Mouse (Mus musculus) T-helper 17 cell (primary cell): ENCODE measurements at regions not wholly inside any gene's neighbourhood (a gene's known extent, or its start where the extent isn't known, plus 50 kb on each side); places are given as distances from the start of the nearest gene placed in this dataset.

ENCODE experiments used
- in situ Hi-C, 2 experiments: fragments of 300-600 bp; cut with MboI, MseI; formaldehyde crosslinking; loops; 1 replicate in 1 of 2; 2 replicates in 1 of 2; pipeline ENCODE4 v1.15.1; 2025; ENCODE audit warnings: high pct_unique_total_duplicates in 2 of 2

DNA sequence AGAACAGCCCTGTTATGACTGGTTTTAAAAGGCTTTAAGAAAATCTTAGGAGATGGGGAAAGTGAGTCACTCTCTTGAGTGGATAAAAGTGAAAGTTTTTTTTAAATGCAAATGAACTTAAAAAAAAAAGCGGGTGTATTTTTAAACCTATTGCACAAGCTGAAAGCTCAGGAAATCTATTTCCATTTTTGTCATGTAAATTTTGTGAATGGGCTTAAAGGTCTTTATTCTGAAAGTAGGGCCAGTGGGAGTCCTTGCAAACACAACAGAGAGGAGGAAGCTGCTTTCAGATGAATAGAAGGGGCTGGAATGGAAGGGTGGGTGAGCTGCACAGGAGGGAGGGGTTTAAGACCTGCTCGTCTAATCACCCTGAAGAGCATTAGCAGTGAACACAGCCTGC is 62.9 kb downstream of the Fam84a start:
- in situ Hi-C loops = no loop called here

DNA sequence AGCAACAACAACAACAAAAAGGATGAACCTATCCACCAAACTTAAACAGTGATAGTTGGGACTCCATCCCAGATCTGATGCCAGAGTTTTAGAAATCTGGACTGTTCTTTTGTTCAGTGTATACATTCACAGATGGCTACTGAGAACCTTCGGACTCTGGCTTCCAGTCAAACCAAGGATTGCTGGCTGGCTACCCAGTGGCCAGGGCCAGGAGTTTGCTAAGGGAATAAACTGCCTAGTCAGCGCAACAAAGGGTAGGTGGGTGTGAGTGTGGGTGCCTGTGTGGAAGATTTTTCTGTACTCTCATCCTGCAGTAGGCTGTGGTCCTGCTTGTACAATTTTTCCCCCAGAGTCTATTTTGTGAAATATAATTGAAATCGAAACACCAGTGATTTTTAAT is 69.1 kb downstream of the Fam84a start:
- in situ Hi-C loops = no loop called here

DNA sequence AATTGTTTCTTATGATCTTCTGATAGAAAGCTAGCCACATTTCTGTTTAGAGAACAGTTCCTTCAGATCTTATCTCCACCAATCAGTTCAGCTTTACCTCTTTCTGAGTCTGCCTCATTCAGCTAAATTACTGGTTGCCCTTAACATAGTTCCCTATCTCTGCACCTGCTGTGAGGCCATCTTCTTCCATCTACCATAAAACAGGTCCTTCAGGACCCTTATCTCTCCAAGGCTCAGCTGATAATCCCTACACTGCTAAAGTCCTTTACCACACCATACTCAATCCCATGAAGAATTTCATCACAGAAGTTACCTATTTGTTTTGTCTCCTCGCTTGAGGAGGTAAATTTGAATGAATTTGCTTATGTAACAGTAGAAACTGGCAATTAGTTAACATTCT is 72.0 kb downstream of the Fam84a start:
- in situ Hi-C loops = no loop called here

DNA sequence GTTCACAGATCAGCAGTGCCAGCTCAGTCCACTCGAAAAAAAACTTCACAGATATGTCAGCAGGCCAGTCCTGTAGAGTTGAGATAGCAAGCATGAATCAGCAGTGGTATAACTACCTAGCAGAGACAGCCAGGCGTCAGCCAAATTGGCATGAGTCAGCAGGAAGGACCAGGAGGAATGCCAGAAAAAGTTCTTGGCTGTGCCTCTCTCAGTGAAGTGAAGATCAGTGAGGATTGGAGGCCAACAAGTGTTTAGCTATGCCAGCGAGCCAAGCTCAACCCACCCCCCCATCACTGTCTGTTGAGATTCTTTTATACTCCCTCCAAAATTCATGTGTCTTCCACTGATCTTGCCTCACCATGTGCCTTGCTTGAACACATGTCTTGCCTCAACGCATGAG is 82.8 kb downstream of the Fam84a start:
- in situ Hi-C loops = no loop called here

DNA sequence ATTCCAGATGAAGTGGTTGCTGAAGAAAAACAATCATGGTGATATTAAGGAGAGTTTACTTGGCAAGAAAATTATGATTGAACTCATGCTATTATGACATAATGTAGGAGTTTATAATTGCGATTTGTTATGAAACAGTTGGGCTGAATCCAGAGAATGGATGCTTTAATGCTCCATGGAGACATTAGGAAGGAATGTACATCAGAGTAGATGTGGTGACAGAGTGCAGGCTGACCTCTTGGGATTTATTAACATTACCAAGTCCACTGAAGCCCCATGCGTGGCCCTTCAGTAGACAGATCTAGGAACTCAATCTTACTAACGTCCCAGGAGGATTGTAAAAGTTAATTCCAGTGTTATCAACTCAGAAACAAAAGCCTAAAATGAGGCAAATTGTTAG is 86.5 kb downstream of the Fam84a start:
- in situ Hi-C loops = no loop called here

DNA sequence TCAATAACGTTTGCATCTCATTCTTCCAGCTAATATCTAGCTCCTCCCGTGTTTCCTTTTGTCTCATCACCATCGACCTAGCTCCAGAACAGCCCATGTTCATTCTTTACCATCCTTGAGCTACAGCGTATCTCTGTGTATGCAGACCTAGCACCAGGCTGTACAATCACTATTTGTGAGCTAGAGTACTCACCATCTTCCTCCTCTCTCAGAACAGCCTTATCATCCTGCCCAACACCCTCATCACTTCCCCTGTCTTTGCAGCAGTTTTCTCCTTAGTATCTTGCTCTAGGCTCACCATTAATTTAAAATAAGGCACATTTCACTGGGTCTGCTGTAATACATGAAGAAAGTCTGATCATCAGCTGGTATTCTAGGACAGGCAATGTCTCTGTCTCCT is 88.6 kb downstream of the Fam84a start:
- in situ Hi-C loops = no loop called here

DNA sequence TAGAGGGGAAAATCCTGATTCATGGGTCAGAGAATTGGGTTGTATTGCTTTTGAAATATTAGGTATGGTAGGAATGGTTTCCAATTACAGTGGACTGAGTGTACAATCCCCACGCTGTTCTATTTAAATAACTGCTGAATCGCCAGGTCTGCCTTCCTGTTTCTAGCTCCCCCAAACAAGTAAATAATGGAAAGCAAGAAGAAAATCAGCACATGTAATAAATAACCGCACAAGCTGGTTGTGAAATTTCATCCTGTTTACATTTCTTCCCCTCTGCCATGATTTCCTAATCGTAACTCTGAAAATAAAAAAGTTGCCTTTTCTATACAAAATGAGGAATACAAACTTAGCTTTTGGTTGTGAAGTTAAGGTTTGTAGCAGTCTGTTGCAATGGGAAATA is 95.7 kb downstream of the Fam84a start:
- in situ Hi-C loops = no loop called here

DNA sequence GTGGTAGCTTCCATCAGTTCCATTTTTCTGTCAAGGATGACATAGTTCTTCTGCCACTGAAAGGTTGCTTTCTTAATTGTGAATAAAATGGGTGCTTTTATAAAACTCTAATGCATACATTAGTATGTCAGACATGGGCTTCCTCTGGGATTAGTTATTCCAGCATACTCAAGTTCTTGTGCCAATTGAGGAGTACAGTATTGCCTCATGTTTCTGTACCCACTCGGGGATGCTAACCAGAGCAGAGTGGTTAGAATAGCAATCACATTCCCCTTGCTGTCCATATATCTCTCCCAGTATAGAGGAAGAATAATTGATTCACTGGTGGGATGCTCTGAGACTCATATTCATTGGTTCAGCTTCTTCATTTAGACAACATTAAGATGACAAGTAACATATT is 119.5 kb downstream of the Fam84a start:
- in situ Hi-C loops = no loop called here

DNA sequence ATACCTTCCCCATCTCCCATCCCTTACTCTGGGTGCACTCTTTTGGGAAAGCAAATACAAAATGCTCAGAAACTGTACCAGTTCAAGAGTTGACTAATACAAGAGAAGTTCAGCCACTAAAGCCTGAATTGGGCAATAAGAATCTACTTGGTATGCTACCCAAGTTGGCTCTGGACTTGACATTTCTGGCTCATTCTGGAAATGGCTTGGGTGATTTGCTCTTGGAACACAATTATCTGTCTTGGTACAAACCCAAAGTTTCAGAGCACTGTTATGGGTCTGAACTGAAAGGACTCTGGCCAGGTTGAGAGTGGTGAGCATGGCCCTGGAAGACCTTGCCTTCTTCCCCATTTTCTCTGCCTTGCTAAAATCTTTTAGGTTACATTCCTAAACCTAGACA is 136.6 kb downstream of the Fam84a start:
- in situ Hi-C loops = no loop called here

DNA sequence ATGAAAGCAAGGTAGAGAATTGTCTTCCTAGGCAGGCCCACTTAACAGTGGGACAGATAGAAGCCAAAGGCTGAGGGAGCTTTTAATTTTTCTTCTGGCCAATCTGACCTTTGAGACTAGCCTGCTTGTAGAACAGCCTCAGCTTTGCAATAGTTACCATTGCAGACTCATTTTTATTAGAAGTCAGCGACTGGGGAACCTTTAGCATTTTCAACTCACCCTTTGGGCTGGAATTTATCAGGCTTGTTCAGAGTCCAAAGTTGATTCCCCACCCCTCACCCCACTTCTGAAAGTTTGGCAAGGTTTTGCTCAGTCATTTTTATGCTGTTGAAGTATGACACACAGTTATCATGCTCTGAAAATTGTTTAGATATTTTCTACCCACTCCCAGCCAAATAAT is 145.9 kb downstream of the Fam84a start:
- in situ Hi-C loops = no loop called here

DNA sequence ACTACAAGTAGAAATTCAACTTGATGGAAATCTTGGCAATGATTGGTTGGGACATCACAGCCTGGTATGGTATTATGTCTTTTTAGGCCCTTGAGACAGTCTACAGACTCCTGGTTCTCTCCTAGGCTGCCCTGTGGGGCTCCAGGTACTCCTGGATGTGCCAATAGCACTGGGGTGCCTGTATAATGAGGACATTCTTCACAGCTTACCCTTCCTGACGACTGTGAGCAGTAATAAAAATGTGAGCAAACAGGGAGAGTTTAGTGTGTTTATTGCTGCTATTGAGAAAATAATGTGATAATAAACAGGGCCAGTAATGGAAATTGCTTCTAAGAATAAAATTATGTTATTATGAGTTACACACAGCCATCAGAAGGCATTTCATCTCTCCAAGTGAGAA is 150.2 kb downstream of the Fam84a start:
- in situ Hi-C loops = no loop called here

DNA sequence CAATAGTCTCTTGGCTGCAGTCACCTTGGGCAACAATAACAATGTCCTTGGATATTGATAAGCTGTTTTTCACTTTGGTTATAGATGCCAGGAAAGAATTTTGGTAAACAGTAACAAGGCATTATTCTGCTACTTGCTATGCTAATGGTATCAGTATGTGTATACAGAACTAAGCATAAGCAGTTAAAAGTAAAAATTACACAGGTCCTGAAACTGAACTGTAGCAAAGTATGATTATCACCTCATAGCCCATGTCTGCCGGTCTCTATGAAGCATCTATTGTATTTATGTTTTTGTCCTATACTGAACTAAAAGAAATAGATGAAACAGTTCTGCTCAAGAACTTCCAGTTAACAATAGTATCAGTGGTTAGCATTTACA is 167.5 kb downstream of the Fam84a start:
- in situ Hi-C loops = loop anchor here (10.0 to 25.0 kb wide), 2 partner anchors 660 to 778 kb away; no protein-coding TSS in a partner anchor

DNA sequence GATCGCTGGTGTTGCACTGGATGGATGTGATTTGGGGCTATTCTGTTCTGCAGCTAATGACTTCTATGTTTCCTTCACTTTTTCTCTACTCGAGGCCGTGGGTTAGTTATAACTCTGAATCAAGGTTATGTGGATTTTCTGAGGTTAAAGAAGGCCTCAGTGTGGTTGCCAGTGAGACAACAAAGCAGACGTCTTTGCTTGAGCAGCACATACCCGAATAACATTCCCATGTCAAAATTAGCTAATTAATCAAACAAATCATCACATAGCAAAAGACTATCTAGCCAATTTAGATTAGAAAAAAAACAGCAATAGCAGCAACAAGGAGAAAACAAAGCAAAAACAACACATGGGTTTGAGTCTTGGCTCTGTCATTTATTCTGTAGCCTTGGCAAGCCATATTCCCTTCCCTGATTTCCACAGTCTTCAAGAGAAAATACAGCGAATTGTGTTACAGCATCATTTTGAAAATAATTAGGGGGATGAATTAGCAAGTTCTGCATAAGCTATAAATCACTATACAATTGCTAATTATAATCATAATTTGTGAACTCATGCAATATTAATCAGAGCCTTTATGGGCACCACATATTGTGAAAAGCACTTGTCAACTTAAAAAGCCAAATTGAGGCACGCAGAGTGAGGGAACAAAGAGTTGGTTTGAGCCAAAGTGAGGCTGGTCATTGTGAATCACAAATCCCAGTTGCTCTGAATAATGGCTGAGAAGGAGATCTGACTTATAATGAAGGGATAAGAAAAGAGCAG is 168.0 kb downstream of the Fam84a start:
- in situ Hi-C loops = loop anchor here (10.0 to 25.0 kb wide), 2 partner anchors 659 to 778 kb away; no protein-coding TSS in a partner anchor

DNA sequence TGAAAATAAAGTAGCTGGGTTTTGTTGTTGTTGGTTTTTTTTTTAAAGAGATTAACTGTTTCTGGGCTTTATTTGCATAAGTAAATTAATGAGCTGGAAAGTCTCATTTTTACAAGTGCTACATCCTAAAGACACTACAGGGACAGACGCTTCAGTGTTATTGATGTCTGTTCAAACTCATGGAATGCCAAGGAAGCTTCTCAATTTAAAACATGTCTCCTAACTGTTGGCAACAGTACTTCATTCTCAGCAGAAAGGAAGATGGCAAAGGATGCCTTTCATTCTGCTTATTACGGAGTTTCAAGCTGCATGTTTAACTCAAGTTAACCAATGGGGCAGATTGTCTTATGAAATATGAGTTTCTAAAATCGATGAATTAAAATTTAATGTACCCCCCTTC is 187.3 kb downstream of the Fam84a start:
- in situ Hi-C loops = loop anchor here in 1 of 2 experiments (10.0 kb wide), 1 partner anchor 800 kb away; no protein-coding TSS in a partner anchor

DNA sequence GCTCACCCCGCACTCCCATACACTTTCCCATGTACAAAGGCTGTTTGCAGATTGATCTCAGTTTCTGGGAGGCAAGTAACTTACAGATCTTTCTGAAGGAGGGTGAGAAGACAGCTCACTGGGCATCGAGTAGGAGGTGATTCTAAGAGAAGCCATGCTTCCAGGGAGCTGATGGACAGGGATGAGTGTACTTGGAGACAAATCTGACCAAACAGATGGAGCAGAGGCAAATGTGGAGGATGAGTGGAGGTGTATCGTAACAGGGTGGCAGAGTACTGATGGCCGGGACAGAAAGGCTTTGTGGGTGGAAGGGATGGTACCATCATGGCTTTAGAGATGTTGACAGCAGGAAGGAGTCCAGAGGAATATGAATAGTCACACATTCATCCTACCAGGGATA is 212.4 kb downstream of the Fam84a start:
- in situ Hi-C loops = no loop called here

DNA sequence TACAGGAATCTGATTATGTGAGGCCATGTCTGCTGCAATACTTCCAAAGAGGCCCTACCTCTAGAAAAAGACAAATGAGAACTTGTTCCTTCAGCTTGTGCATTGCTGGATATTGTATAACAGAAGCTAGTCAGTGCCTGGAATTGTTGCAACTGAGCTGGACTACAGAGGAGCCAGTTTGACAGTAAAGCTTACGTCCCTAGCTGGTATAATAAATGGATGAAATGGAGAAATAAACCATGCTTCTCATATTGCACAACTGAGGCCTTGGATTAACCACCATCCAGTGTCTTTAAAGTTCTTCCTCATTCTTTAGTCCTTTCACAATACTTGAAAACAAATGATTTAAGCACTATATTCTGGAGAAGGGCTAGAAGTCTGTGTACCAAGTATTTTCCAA is 230.8 kb downstream of the Fam84a start:
- in situ Hi-C loops = no loop called here

DNA sequence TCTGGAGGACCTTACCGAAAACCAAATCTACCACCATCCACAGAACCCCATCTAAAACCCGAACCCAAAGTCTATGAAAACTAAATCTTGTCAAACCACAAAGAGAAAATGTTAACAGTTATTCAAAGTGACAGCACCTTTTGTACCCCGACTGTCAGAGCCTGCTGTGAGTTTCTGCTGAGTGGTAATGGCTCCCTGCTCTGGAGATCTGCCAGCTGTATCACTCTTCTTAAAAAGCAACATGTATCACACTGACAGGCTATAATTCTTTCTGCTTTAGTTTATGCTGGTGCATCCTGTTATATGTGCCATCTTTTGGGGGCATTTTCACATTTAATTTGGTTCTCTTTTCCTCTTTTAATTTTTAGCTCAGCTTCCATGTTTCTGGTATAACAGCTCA is 268.5 kb downstream of the Fam84a start:
- in situ Hi-C loops = no loop called here

DNA sequence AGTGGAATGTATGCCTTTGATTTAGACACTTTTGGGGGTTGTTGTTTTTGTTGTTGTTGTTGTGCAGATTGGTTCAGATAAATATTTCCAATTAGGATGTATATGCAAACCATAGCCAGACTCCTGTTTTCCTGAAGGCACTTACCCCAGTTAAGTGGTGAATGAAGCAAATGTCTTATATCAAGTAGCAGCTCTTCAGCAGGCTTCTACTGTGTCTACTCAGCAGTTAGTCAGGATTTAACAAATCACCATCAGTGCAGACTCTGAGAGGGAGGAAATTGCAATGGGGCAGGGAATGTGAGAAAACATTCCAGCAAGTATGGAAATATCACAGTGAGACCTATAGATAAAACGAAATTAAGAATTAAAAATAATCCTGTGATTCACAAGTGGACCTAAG is 282.7 kb downstream of the Fam84a start:
- in situ Hi-C loops = no loop called here

DNA sequence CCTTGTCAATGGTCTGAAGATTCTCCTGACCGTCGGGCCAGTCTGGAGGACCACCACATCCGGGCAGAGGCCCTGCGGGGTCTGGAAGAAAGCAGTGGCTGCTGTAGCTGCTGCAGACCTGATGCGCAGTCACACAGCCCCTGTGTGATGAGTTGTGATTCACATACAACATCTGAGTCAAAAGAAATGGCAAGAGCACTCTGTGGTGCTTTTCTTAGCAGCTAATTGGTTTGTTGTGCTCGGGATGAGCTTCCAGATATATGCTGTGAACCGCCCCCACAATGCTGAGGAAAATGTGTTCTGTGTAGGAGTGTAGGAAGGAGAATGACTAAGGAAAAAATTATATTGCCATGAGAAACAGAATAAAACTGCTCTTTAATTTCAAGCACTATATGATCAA is 290.6 kb downstream of the Fam84a start:
- in situ Hi-C loops = no loop called here

DNA sequence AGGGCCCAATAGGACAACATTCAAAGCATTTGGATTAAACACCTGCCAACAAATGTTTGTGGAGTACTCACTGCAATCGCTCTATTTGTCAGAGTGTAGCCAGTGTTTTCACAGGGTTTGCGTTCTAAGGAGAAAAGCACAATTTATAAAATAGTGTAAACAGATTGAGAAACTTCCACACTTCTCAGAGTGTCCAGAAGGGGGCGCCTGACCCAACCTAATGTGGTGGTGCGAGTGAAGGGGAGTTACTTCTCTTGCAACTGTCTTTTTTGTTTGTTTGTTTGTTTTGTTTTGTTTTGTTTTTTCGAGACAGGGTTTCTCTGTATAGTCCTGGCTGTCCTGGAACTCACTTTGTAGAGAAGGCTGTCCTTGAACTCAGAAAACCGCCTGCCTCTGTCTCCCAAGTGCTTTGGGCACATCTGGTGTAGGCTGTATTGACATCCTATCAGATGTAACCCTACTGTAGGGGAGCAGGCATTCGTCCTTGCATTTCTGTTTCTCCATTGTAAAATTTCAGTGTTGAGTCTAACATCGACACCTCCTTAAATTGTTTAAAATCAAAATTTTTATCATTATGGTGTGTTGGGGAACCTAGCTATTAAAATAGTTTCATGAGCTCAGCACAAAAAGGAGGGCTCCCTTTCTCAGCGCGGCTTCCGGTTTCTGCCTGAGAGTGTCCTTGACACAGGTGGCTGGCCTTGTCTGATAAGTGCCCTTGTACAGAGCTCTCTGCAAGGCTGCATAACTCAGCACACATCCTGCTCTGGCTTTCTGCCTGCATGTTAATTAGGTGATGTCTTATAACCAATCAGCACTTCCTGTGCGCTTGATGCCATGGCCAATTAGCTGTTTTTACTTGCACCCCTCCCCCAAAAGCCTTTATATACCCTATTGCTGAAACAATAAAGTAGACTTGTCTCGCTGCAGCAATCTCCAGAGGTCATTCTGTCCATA is 307.0 kb downstream of the Fam84a start:
- in situ Hi-C loops = no loop called here

DNA sequence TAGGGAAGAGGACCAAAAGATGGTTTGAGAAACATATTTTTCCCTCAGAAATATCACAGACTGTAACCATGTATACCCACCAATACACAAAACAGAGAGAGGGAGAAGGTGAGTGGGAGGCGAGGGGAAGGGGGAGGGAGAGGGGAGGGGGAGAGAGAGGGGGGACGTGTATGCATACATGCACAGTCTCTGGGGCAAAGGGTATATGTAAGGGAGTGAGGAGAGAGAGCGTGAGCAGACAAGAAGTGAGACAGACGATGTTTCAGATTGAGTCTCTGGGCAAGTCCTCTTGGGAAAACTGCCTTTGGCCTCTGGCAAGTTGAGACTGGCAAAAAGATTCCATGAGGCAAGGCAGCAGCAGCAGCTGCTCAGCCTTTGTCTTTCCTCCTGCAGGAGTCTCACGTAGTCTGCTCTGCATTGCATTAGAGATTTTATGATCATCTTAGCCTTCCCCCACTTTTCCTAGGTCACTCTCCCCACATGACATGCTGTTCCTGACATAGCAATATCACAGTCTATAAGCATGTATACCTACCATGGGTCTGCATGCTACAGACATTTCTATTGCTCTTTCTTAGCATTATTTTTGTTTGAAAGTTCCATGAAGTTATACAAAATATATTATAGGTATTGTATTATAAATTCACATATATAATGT is 308.3 kb downstream of the Fam84a start:
- in situ Hi-C loops = no loop called here

DNA sequence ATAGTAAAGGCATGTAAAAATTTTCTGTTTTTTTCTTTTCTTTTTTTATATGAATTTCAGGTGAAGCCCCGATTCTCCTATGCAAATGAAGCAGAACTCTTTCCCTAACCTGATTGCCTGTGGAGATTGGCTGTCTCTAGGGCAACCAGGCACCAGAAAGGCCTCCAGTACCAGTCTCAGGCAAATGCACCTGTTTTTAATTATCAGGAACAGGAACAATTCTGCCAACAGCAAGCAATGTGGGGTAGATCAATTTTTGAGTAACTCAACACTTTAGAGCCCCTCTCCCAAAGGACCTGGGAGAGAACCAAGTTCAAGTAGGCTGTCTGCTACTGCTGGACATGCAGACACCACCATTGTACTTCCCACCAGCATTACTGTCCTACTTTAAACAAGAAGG is 310.6 kb downstream of the Fam84a start:
- in situ Hi-C loops = no loop called here
